Mouse (Mus musculus) midbrain, embryonic 14.5 days (tissue): ENCODE measurements around the gene Prr7. TPM values are rescaled to one million over a fixed set of nuclear protein-coding genes. Genes with fewer than 3 reads are reported as not detected.

Source experiments
- ATAC-seq: fragments of 200-750 bp; cut with Nextera tagmentation; 2 replicates; pipeline ENCODE4 v1.8.0; 2017; ENCODE audit warnings: moderate number of reproducible peaks, moderate library complexity; ENCODE audit not compliant: low FRiP score, low TSS enrichment
- DNase-seq: peaks from one replicate; pipeline ENCODE4 v3.0.0-alpha.2; 2015
- H3K27ac ChIP-seq: fragments of 300-500 bp; sonication (generic); replicated peaks from 2 replicates; pipeline ENCODE4 v1.5.1; 2014; ENCODE audit warnings: mild to moderate bottlenecking, low read depth, low read length, moderate library complexity
- H3K27me3 ChIP-seq: fragments of 300-500 bp; sonication (generic); 2 replicates; pipeline ENCODE4 v1.6.1; 2014; ENCODE audit warnings: low read length, control low read depth, mixed read lengths; ENCODE audit not compliant: control insufficient read depth, insufficient read depth
- H3K36me3 ChIP-seq: fragments of 300-500 bp; sonication (generic); 2 replicates; pipeline ENCODE4 v1.6.1; 2014; ENCODE audit warnings: low read length, control low read depth; ENCODE audit not compliant: control insufficient read depth, insufficient read depth
- H3K4me1 ChIP-seq: fragments of 300-500 bp; sonication (generic); 2 replicates; pipeline ENCODE4 v1.6.1; 2014; ENCODE audit warnings: mild to moderate bottlenecking, antibody characterized with exemption, low read length, control low read depth; ENCODE audit not compliant: control insufficient read depth, insufficient read depth
- H3K4me2 ChIP-seq: fragments of 300-500 bp; sonication (generic); 2 replicates; pipeline ENCODE4 v1.6.1; 2014; ENCODE audit warnings: mild to moderate bottlenecking, low read length, moderate library complexity
- H3K4me3 ChIP-seq: fragments of 300-500 bp; sonication (generic); replicated peaks from 2 replicates; pipeline ENCODE4 v1.5.1; 2014; ENCODE audit warnings: low read depth, low read length
- H3K9ac ChIP-seq: fragments of 300-500 bp; sonication (generic); replicated peaks from 2 replicates; pipeline ENCODE4 v1.6.1; 2014; ENCODE audit warnings: mild to moderate bottlenecking, low read length, moderate library complexity
- H3K9me3 ChIP-seq: fragments of 300-500 bp; sonication (generic); 2 replicates; pipeline ENCODE4 v1.6.1; 2016; ENCODE audit warnings: low read length, control low read depth, mixed read lengths; ENCODE audit not compliant: control insufficient read depth
- WGBS: fragments of 180-500 bp; shearing (Covaris S2); extraction: QIAGEN DNeasy Blood & Tissue Kit; methylation state at CpG from one replicate; pipeline ENCODE4 v1.1.7; 2014; 5-methylcytosine and 5-hydroxymethylcytosine counted together
- polyA plus RNA-seq: library from polyadenylated mRNA; unstranded; fragments of >200 nt; fragmentation: Nextera tagmentation; extraction: Ambion mirVana; gene quantifications from 2 replicates; pipeline ENCODE4 v1.2.1, GENCODE M21; 2014

Prr7 gene
- 7.0 and 34.3 TPM in 2 replicates for polyA plus RNA-seq

GRCm38 (mm10) chr13:55464027-55464884 is at the start of gene Prr7:
Prr7 (plus strand) TSS chr13:55464267.
- no peaks in the 10 kb centered on the region for H3K27me3 ChIP-seq
- peaks cover 46% of the 10 kb centered on the region for H3K4me1 ChIP-seq
- WGBS: under 1% methylated on average over 84 of the region's 84 CpGs
- peak within 1 kb of the TSS; percentile 97 for H3K27ac ChIP-seq
- H3K36me3 ChIP-seq: peaks cover 25% of the 10 kb centered on the region
- ATAC-seq (peak; percentile 85), DNase-seq (peak; percentile 94)
- no peaks in the 10 kb centered on the region for H3K9me3 ChIP-seq
- peak within 1 kb of the TSS; percentile 69 for H3K4me3 ChIP-seq
- peak within 1 kb of the TSS; percentile 91 for H3K4me2 ChIP-seq
- H3K9ac ChIP-seq: peak within 1 kb of the TSS; percentile 91

DNA sequence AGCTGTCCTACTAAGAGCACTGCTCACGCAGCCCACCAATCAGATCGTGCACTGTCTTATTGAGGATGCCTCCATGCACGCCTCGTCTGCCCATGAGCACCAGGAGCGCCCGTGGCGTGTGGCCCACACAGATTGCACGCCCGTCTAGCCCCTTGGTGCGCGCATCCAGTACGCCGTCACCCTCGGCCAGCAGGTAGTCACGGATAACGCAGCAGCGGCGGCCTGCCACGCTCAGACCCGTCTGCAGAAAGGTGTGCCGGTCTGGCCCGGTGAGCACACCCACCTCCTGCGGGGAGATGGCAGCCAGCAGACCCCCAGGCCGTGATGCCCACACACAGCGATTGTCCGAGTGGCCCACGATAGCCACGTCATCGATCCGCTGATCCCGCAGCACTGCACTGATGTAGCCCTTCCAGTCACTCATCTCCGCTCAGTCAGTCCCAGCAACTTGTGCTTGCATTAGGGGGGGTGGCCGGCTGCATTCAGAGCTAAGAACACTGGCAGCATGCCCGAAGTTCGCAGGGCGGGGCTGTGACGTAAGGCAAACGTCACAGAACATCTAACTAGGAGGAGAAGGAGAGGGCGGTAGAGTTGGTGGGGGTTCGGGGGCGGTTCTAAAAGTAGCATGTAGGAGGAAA is 49.2 kb upstream of the Prr7 start, which contains the start of gene Pfn3:
Pfn3 (minus strand) TSS at position 490 of the 638 bp plus-strand sequence.
- Histone ChIP-seq H3K4me3 (peak within 1 kb of the TSS; percentile 35), H3K27ac (no peak within 1 kb of the TSS), H3K9ac (peak within 1 kb of the TSS; percentile 58), H3K9me3 (no peaks in the 10 kb centered on the region), H3K27me3 (peaks cover 9% of the 10 kb centered on the region), H3K4me1 (no peaks in the 10 kb centered on the region), H3K36me3 (no peaks in the 10 kb centered on the region), H3K4me2 (peak within 1 kb of the TSS; percentile 62)
- peak; percentile 82 for DNase-seq
- peak; percentile 37; the same call in 1 of the 2 replicates for ATAC-seq
- WGBS: 7% methylated on average over 41 of the region's 41 CpGs

GRCm38 (mm10) chr13:55418004-55418403 is 46.1 kb upstream of the Prr7 start:
- DNase-seq: peak; percentile 88
- H3K4me3 ChIP-seq: 0 out of 2 replicates have a peak overlapping the region, but pooled peaks have one; percentile 1
- no peaks in the 10 kb centered on the region for H3K9me3 ChIP-seq
- WGBS: 9% methylated on average over 12 of the region's 12 CpGs
- peak; percentile 65 for ATAC-seq
- H3K27me3 ChIP-seq: peaks cover 32% of the 10 kb centered on the region
- H3K9ac ChIP-seq: peak overlapping the region; percentile 28; the same call in 1 of the 2 replicates
- H3K27ac ChIP-seq: no peak overlapping the region
- no peaks in the 10 kb centered on the region for H3K36me3 ChIP-seq
- peak overlapping the region; percentile 38 for H3K4me2 ChIP-seq
- peaks cover 5% of the 10 kb centered on the region; the same call in 1 of the 2 replicates for H3K4me1 ChIP-seq

DNA sequence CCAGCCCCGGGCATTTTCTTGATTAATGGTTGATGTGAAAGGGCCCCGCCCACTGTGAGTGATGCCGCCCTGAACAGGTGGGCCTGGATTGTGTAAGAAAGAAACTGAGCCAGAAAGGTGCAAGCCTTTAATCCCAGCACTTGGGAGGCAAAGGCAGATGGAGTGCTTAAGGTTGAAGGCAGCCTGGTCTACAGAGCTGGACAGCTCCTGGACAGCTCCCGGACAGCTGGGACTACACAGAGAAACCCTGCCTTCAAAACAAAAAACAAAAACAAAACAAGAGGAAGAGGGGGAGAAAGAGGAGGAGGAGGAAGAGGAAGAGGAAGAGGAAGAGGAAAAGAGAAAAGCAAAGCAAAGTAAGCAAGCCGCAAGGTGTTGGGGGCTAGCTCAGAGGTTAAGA is 44.9 kb upstream of the Prr7 start:
- 83% methylated on average over 5 of the region's 5 CpGs for WGBS

DNA sequence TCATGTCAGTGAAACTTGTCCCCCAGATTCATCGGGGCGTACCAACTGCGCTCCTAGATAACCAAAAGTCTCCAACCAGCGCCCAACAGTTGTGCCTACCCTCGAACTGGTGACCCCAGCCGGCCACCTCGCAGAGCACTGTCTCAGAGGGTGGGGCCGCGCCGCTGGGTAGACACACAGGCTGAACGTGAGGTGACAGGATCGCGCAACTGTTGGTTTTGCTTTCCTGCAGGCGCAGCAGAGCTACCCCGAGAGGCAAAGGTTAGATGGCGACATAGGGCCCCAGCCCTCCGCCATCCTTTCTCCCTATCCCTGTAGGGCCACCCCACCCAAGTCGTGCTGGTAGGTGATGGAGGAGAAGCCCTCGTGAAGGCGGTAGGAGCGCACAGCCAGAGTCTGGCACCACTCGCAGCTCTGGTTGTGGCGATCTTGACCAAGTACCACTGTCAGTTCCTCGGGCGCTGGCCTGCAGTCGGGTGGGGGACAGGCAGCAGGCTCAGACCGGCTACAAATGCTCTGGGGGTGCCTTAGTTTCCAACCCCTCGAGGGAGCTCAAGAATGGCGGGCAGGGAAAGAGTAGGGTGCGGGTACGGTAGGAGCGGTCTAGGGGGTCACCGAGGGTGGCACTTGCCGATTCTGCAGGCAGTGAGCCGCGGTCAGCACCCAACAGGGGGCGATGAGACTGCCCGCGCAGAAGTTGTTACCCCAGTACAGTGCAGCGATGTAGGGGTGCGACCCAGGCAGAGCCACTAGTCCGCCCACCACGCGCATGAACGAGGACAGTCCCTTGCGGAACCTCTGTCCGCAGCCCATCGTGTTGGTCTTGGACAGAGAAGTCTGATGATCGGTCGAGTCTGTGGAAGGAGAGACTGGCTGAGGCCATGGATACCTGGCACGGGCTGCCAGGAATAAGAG is 43.8 kb upstream of the Prr7 start:
- Histone ChIP-seq H3K4me1 (peaks cover 5% of the 10 kb centered on the region; the same call in 1 of the 2 replicates), H3K4me3 (no peak overlapping the region), H3K27ac (no peak overlapping the region), H3K9ac (0 out of 2 replicates have a peak overlapping the region, but pooled peaks have one; percentile 16), H3K27me3 (peaks cover 32% of the 10 kb centered on the region), H3K36me3 (no peaks in the 10 kb centered on the region), H3K4me2 (no peak overlapping the region), H3K9me3 (no peaks in the 10 kb centered on the region)
- DNase-seq: no peak
- WGBS: 32% methylated on average over 51 of the region's 51 CpGs
- no peak for ATAC-seq

More for the DNA sequence above, 44.9 kb upstream of the Prr7 start:
- H3K27me3 ChIP-seq: peaks cover 32% of the 10 kb centered on the region
- DNase-seq: no peak
- ATAC-seq: no peak
- H3K4me2 ChIP-seq: no peak overlapping the region
- no peak overlapping the region for H3K27ac ChIP-seq
- no peaks in the 10 kb centered on the region for H3K36me3 ChIP-seq
- no peak overlapping the region for H3K9ac ChIP-seq
- no peak overlapping the region for H3K4me3 ChIP-seq
- peaks cover 5% of the 10 kb centered on the region; the same call in 1 of the 2 replicates for H3K4me1 ChIP-seq
- no peaks in the 10 kb centered on the region for H3K9me3 ChIP-seq

- Histone ChIP-seq H3K27me3 (peaks cover 32% of the 10 kb centered on the region), H3K4me2 (peak overlapping the region; percentile 46), H3K4me3 (peak overlapping the region; percentile 9; the same call in 1 of the 2 replicates), H3K27ac (no peak overlapping the region), H3K4me1 (peaks cover 5% of the 10 kb centered on the region; the same call in 1 of the 2 replicates), H3K36me3 (no peaks in the 10 kb centered on the region), H3K9ac (peak overlapping the region; percentile 26; the same call in 1 of the 2 replicates), H3K9me3 (no peaks in the 10 kb centered on the region)
- peak; percentile 34; the same call in 1 of the 2 replicates for ATAC-seq
- DNase-seq: peak; percentile 84
- WGBS: 11% methylated on average over 35 of the region's 35 CpGs
These were observed 42.9 kb upstream of the Prr7 start for GRCm38 (mm10) chr13:55420933-55421800.

- 91% methylated on average over 10 of the region's 10 CpGs for WGBS
- no peak for ATAC-seq
These were observed 37.5 kb upstream of the Prr7 start, which contains the start of gene F12 for GRCm38 (mm10) chr13:55426613-55427012. F12 (minus strand) TSS chr13:55426793.

More at GRCm38 (mm10) chr13:55426613-55427012, 37.5 kb upstream of the Prr7 start, which contains the start of gene F12:
- Histone ChIP-seq H3K4me3 (no peak within 1 kb of the TSS), H3K27me3 (peaks cover 6% of the 10 kb centered on the region), H3K27ac (no peak within 1 kb of the TSS), H3K4me2 (no peak within 1 kb of the TSS), H3K9me3 (no peaks in the 10 kb centered on the region), H3K36me3 (no peaks in the 10 kb centered on the region), H3K4me1 (peaks cover under 1% of the 10 kb centered on the region; the same call in 1 of the 2 replicates), H3K9ac (no peak within 1 kb of the TSS)
- no peak for DNase-seq
